Mouse (Mus musculus) E14TG2a.4 (cell line): ENCODE results near the gene Prkg1.
"Not testable (repeated sequence)": the region's sequence is repeated elsewhere in the genome, so short reads cannot be mapped to it uniquely, and the experiment has no call there.

Experiments
- CTCF ChIP-seq: conservative IDR thresholded peaks from 2 replicates; pipeline ENCODE4 v1.5.1; 2014; ENCODE audit warnings: low read length
- POU5F1 ChIP-seq: IDR thresholded peaks from 2 replicates; pipeline ENCODE4 v1.6.1; 2014; ENCODE audit warnings: low read length, borderline replicate concordance

DNA sequence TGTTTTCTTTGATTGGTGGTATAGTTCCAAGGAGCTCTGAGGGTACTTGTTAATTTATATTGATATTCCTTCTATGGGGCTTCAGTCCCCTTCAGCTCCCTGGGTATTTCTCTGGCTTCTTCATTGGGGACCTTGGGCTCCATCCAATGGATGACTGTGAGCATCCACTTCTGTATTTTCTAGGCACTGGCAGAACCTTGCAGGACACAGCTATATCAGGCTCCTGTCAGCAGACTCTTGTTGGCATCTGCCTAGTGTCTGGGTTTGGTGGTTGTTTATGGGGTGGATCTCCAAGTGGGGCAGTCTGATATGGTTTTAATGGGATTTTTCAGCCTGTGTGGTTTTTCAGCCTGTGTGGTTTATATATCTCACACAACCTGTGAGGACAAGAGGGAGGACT, 412.0 kb downstream of the Prkg1 start:
- not testable (repeated sequence) for TF ChIP-seq CTCF, POU5F1
